Mouse (Mus musculus): Measurements from ENCODE around the gene Dlgap4.

Dlgap4 gene

DNA sequence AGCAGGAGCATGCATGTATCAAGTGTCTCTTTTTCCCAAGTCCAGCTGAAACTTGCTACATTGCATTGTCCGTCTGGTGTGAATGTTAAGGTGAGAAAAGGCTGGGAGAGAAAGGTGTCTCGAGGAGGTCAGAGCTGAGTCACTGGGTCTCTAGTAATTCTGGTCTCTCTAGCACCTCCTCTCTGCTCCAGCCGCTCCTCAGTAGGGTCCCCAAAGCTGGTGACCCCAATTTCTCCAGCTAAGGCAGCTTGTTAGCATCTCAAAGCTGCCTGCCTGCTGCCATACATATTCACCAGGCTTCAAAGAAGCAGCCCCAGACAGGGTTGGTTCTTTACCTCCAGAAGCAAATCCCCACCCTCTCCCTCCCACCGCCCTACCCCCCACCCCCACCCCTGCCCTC, 29.4 kb downstream of the Dlgap4 start:
- H3K4me3 ChIP-seq (replicated peaks; ENCODE audit: low read length), result peak overlapping the region; percentile 49
- H3K27me3 ChIP-seq (ENCODE audit: insufficient read depth, low read length), result no peaks in the 10 kb centered on the region

DNA sequence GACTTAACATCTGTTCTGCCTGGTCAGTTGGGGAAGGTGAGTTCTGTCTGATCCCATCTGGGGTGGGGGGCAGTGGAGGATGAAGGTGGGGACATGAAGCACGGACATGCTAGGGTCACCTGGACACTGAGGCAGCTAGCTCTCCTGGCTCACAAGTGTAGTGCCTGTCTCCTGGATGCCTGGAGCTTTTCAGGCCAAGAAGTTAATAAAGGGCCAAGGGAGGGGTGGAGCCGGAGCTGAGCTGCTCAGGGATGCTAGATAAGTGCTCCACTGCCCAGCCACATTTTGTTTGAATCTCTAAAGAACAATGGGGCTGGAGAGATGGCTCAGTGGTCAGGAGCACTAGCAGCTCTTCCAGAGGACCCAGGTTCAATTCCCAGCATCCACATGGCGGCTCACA, 29.9 kb downstream of the Dlgap4 start:
- no peak for TF ChIP-seq CTCF (conservative IDR thresholded peaks at IDR 0.05; ENCODE audit: low read length)
- TF ChIP-seq POU5F1 (IDR thresholded peaks at IDR 0.05; ENCODE audit: borderline replicate concordance, low read length), result no peak
- TF ChIP-seq NANOG (IDR thresholded peaks at IDR 0.05; ENCODE audit: borderline replicate concordance, low read length), result no peak
- Histone ChIP-seq H3K27me3 (ENCODE audit: insufficient read depth, low read length) (peaks cover under 1% of the 10 kb centered on the region; the same call in 1 of the 2 replicates), H3K9me3 (ENCODE audit: low read length) (no peaks in the 10 kb centered on the region), H3K4me3 (replicated peaks; ENCODE audit: low read length) (peak overlapping the region; percentile 60), H3K36me3 (ENCODE audit: insufficient read depth, low read length) (no peaks in the 10 kb centered on the region), H3K4me1 (replicated peaks; ENCODE audit: low read depth, low read length) (peaks cover 90% of the 10 kb centered on the region)

More for the DNA sequence above, 29.4 kb downstream of the Dlgap4 start:
- H3K9me3 ChIP-seq (ENCODE audit: low read length), result no peaks in the 10 kb centered on the region
- H3K4me1 ChIP-seq (replicated peaks; ENCODE audit: low read depth, low read length), result peaks cover 85% of the 10 kb centered on the region
- H3K36me3 ChIP-seq (ENCODE audit: insufficient read depth, low read length), result no peaks in the 10 kb centered on the region
- TF ChIP-seq POU5F1 (IDR thresholded peaks at IDR 0.05; ENCODE audit: borderline replicate concordance, low read length), result no peak
- TF ChIP-seq CTCF (conservative IDR thresholded peaks at IDR 0.05; ENCODE audit: low read length), result no peak
- TF ChIP-seq NANOG (IDR thresholded peaks at IDR 0.05; ENCODE audit: borderline replicate concordance, low read length), result no peak

DNA sequence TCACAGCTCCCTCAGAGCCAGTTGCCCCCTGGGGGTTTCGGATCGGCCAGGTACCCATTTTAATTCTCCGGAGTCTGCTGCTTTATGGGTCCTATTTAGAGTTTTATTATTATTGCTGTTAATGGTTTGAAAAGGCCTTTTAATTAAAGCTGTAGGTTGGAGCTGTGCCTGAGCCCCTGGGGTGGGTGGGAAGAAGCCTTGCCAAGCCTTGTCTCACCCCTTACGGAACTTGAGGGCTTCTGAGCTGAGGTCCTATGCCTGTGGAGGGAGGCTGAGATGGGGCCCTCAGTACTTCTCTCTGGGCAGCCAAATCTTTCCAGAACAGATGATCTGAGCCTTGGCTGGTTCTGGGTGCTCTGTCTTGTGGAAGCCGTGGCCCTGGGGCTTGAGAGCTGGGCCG, 31.6 kb downstream of the Dlgap4 start:
- H3K36me3 ChIP-seq (ENCODE audit: insufficient read depth, low read length), result no peaks in the 10 kb centered on the region
- H3K9me3 ChIP-seq (ENCODE audit: low read length), result no peaks in the 10 kb centered on the region
- peak overlapping the region; percentile 60; the same call in 1 of the 2 replicates for H3K4me3 ChIP-seq (replicated peaks; ENCODE audit: low read length)
- H3K27me3 ChIP-seq (ENCODE audit: insufficient read depth, low read length), result peaks cover 16% of the 10 kb centered on the region
- TF ChIP-seq CTCF (conservative IDR thresholded peaks at IDR 0.05; ENCODE audit: low read length), result no peak
- TF ChIP-seq NANOG (IDR thresholded peaks at IDR 0.05; ENCODE audit: borderline replicate concordance, low read length), result no peak
- no peak for TF ChIP-seq POU5F1 (IDR thresholded peaks at IDR 0.05; ENCODE audit: borderline replicate concordance, low read length)
- H3K4me1 ChIP-seq (replicated peaks; ENCODE audit: low read depth, low read length), result peaks cover 96% of the 10 kb centered on the region

DNA sequence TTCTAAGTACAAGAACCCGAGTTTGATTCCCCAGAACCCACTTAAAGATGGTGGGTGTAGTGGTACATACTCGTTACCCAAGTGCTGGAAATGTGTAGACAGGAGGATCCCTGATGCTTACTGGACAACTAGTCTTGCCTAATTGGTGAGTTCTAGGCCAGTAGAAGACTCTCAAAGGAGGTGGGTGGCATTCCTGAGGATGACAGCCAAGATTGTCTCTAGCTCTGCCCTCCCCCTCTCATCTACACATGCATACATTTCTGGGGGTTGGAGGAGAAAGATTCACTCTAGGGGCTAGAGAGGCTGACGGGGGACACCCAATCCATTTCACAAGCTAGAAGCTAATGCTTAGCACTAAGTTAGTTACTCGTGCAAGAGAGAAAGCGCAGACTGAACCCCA, 33.4 kb downstream of the Dlgap4 start:
- Histone ChIP-seq H3K27me3 (ENCODE audit: insufficient read depth, low read length) (peaks cover 16% of the 10 kb centered on the region), H3K4me1 (replicated peaks; ENCODE audit: low read depth, low read length) (peaks cover 90% of the 10 kb centered on the region), H3K4me3 (replicated peaks; ENCODE audit: low read length) (no peak overlapping the region; the same call in 1 of the 2 replicates), H3K9me3 (ENCODE audit: low read length) (no peaks in the 10 kb centered on the region), H3K36me3 (ENCODE audit: insufficient read depth, low read length) (no peaks in the 10 kb centered on the region)
- no peak for TF ChIP-seq NANOG (IDR thresholded peaks at IDR 0.05; ENCODE audit: borderline replicate concordance, low read length)
- no peak for TF ChIP-seq CTCF (conservative IDR thresholded peaks at IDR 0.05; ENCODE audit: low read length)
- TF ChIP-seq POU5F1 (IDR thresholded peaks at IDR 0.05; ENCODE audit: borderline replicate concordance, low read length), result no peak

DNA sequence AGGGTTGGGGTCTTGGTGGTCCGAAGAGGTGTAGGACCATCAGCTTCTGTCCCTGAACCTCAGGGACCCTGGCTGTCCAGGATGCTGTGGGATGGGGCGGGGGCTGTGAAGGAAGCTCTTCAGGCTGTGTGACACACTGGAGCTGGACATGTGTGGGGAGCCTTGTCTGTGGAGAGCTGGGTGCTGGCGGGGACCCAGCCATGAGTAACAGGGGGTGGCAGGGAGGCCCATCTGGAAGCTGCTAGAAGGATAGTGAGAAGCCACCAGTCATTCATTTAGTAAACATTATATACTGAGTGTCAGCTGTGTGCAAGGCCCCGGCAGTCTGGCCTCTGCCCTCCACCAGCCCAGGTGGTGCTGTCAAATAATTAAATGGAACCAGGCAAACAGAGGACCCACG, 34.5 kb downstream of the Dlgap4 start:
- Histone ChIP-seq H3K9me3 (ENCODE audit: low read length) (no peaks in the 10 kb centered on the region), H3K4me3 (replicated peaks; ENCODE audit: low read length) (peak overlapping the region; percentile 30), H3K36me3 (ENCODE audit: insufficient read depth, low read length) (no peaks in the 10 kb centered on the region), H3K27me3 (ENCODE audit: insufficient read depth, low read length) (peaks cover 17% of the 10 kb centered on the region), H3K4me1 (replicated peaks; ENCODE audit: low read depth, low read length) (peaks cover 78% of the 10 kb centered on the region)
- TF ChIP-seq CTCF (conservative IDR thresholded peaks at IDR 0.05; ENCODE audit: low read length), result no peak
- TF ChIP-seq NANOG (IDR thresholded peaks at IDR 0.05; ENCODE audit: borderline replicate concordance, low read length), result no peak
- no peak for TF ChIP-seq POU5F1 (IDR thresholded peaks at IDR 0.05; ENCODE audit: borderline replicate concordance, low read length)

DNA sequence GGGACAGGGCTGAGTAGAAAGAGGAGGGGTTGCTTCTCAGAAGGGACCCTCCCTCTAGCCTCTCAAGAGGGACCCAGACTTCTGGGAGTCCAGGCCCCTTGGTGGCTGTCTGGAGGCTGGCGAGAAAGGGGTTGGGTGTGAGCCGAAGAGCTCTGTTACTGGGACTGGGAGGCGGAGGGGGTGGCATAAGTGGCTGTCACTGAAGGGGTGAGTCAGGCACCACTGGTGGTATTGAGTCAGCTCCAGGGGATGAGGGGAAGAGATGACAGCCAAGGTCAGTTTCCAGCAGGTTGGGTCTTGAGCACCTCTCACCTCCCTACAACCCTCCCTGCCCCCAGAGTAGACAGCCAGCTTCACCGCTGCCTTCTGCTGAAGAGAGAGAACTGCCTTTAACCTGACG, 35.9 kb downstream of the Dlgap4 start:
- TF ChIP-seq NANOG (IDR thresholded peaks at IDR 0.05; ENCODE audit: borderline replicate concordance, low read length) (no peak), CTCF (conservative IDR thresholded peaks at IDR 0.05; ENCODE audit: low read length) (no peak), POU5F1 (IDR thresholded peaks at IDR 0.05; ENCODE audit: borderline replicate concordance, low read length) (no peak)
- Histone ChIP-seq H3K27me3 (ENCODE audit: insufficient read depth, low read length) (peaks cover 21% of the 10 kb centered on the region), H3K4me3 (replicated peaks; ENCODE audit: low read length) (no peak overlapping the region; the same call in 1 of the 2 replicates), H3K9me3 (ENCODE audit: low read length) (no peaks in the 10 kb centered on the region), H3K36me3 (ENCODE audit: insufficient read depth, low read length) (no peaks in the 10 kb centered on the region), H3K4me1 (replicated peaks; ENCODE audit: low read depth, low read length) (peaks cover 72% of the 10 kb centered on the region)

DNA sequence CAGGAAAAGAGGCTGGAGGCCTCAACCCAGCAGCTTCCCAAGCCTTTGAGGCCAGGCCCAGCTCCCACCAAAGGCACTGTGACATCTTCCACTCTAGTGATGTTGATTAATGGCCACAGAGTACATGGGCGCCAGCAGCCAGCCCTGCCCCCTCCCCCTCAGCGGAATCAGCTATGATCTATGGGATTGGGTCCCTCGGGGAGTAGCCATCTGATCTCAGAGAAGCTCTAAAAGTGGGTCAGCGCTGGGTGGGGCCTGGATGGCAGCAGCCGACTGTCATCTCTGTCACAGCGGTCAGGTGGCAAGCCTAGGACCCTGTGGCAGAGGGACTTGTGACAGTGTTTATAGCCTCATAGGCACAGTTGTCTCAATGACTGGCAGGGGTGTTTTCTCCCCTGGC, 37.5 kb downstream of the Dlgap4 start:
- Histone ChIP-seq H3K9me3 (ENCODE audit: low read length) (no peaks in the 10 kb centered on the region), H3K36me3 (ENCODE audit: insufficient read depth, low read length) (no peaks in the 10 kb centered on the region), H3K4me1 (replicated peaks; ENCODE audit: low read depth, low read length) (peaks cover 66% of the 10 kb centered on the region), H3K27me3 (ENCODE audit: insufficient read depth, low read length) (peaks cover 21% of the 10 kb centered on the region), H3K4me3 (replicated peaks; ENCODE audit: low read length) (no peak overlapping the region)
- no peak for TF ChIP-seq NANOG (IDR thresholded peaks at IDR 0.05; ENCODE audit: borderline replicate concordance, low read length)
- TF ChIP-seq CTCF (conservative IDR thresholded peaks at IDR 0.05; ENCODE audit: low read length), result no peak
- TF ChIP-seq POU5F1 (IDR thresholded peaks at IDR 0.05; ENCODE audit: borderline replicate concordance, low read length), result no peak

DNA sequence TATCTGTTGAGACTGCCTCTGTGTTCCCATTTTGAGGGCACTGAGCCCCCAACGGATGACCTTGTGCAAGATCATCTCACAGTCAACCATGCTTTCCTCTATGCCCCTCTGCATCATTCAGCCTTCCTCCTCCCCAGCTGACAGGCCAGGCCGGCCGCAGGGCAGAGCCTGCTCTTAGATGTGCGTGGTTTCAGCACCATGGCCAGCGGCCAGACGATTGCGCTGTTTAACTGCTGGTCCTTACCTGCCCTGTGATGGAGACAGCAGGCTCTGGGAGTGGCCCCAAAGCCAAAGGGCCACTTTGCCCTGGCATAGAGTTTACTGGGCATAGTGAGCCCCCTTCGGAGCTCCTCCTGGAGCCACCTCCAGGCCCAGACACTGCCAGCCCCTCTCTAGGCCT, 39.3 kb downstream of the Dlgap4 start:
- Histone ChIP-seq H3K36me3 (ENCODE audit: insufficient read depth, low read length) (no peaks in the 10 kb centered on the region), H3K27me3 (ENCODE audit: insufficient read depth, low read length) (peaks cover 21% of the 10 kb centered on the region), H3K4me1 (replicated peaks; ENCODE audit: low read depth, low read length) (peaks cover 56% of the 10 kb centered on the region), H3K4me3 (replicated peaks; ENCODE audit: low read length) (no peak overlapping the region), H3K9me3 (ENCODE audit: low read length) (no peaks in the 10 kb centered on the region)
- TF ChIP-seq NANOG (IDR thresholded peaks at IDR 0.05; ENCODE audit: borderline replicate concordance, low read length) (no peak), CTCF (conservative IDR thresholded peaks at IDR 0.05; ENCODE audit: low read length) (no peak), POU5F1 (IDR thresholded peaks at IDR 0.05; ENCODE audit: borderline replicate concordance, low read length) (no peak)

DNA sequence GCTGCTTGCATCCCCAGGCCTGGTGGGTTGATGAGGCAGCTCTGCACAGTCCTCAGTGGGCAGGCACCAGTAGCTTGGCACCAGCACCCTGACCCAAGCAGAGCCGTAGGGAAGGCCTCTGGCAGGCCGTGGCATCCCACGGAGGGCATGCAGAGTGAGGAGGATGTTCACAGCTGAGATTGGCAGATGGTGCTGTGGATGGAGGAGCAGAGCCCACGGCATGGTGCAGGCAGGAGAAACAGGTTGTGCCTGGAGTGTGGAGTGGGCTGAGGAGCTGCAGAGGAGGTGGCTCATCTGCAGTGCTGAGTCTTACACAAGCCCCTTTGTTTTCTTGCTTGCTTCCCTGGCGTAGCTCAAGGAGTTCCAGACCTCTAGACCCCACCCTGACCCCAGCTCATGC, 40.6 kb downstream of the Dlgap4 start:
- H3K27me3 ChIP-seq (ENCODE audit: insufficient read depth, low read length), result peaks cover 13% of the 10 kb centered on the region
- no peak overlapping the region for H3K4me3 ChIP-seq (replicated peaks; ENCODE audit: low read length)
- no peaks in the 10 kb centered on the region for H3K36me3 ChIP-seq (ENCODE audit: insufficient read depth, low read length)
- H3K4me1 ChIP-seq (replicated peaks; ENCODE audit: low read depth, low read length), result peaks cover 56% of the 10 kb centered on the region
- H3K9me3 ChIP-seq (ENCODE audit: low read length), result no peaks in the 10 kb centered on the region
- no peak for TF ChIP-seq POU5F1 (IDR thresholded peaks at IDR 0.05; ENCODE audit: borderline replicate concordance, low read length)
- no peak for TF ChIP-seq CTCF (conservative IDR thresholded peaks at IDR 0.05; ENCODE audit: low read length)
- no peak for TF ChIP-seq NANOG (IDR thresholded peaks at IDR 0.05; ENCODE audit: borderline replicate concordance, low read length)
